Mouse (Mus musculus) testis, postnatal 10 days (tissue): ENCODE results near the gene Pde9a.

Experiments
- DNase-seq: peaks from one replicate; pipeline ENCODE4 v3.0.0; 2021; ENCODE audit warnings: low spot score

Gene Pde9a

DNA sequence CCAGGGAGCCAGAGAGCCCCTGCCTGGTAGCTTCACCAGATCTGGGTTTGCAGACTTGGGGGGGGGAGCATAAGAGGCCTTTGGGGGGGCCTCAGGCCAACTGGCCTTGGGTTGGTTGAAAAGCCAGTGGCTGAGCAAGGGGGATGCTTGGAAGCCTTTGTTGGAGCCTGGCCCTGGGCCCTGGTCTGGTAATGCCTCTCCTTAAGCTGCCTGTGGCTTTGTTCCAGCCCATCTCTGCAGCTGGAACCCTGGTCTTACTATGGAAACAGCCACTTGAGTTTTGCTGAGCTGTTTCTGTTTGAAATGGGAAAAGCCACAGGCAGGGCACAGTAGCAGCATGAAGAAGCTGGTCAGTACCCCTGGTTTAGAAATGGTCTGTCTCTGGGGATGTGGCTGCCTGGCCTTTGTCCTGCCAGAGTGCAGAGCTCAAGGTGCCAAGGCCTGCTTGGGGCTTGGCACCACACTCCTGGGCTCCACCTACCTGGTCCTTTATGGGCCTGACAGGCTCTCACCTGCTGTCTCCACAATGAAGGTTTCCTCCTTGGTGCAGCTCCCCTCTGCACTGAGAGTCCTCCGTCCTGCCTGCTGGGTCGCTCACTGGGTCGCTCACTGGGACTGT lies 3.5 kb downstream of the Pde9a start:
- no peak for DNase-seq

DNA sequence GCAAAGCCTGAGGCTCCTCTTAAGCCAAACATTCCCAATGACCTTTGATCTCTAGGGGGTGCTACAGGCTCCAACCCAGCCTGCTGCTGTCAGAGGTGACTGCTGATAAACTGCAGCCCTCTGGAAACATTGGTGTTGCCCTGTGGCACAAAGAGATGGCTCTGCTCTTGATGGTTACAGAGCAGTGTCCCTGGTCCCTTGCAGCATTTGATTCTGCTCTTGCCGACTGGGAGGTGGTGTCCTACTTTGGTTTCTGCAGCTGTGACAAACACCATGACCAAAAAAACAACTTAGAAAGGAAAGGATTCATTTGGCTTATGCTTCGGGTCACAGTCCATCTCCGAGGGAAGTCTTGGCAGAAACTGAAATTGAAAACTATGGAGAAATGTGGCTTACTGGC lies 5.5 kb downstream of the Pde9a start:
- DNase-seq = no peak

- no peak for DNase-seq
These were observed 6.0 kb downstream of the Pde9a start for GRCm38 (mm10) chr17:31392041-31392440.

- DNase-seq = no peak
These were observed 7.8 kb downstream of the Pde9a start for GRCm38 (mm10) chr17:31393811-31394210.

DNA sequence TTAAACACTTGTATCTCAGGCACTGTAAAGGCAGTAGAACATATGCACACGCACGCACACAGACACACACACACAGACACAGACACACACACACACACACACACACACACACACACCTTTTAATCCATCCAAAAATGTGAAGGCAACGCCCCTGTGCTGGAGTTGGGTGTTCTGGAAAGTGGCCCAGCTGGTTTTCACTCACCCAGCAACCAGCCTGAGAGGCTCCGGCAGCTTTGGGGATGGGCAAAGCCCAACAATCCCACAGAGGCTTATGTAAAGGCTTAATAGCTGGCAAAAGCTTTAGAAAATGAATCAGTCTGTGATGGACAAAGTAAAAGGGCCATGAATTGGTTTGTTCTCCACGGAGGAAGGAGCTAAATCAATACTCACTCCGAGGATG lies 14.3 kb downstream of the Pde9a start:
- DNase-seq = no peak

- DNase-seq = no peak
These were observed 15.2 kb downstream of the Pde9a start for GRCm38 (mm10) chr17:31401160-31401559.

GRCm38 (mm10) chr17:31402713-31403112 lies 16.7 kb downstream of the Pde9a start:
- no peak for DNase-seq

- DNase-seq = no peak
These were observed 19.8 kb downstream of the Pde9a start for GRCm38 (mm10) chr17:31405694-31406227.

DNA sequence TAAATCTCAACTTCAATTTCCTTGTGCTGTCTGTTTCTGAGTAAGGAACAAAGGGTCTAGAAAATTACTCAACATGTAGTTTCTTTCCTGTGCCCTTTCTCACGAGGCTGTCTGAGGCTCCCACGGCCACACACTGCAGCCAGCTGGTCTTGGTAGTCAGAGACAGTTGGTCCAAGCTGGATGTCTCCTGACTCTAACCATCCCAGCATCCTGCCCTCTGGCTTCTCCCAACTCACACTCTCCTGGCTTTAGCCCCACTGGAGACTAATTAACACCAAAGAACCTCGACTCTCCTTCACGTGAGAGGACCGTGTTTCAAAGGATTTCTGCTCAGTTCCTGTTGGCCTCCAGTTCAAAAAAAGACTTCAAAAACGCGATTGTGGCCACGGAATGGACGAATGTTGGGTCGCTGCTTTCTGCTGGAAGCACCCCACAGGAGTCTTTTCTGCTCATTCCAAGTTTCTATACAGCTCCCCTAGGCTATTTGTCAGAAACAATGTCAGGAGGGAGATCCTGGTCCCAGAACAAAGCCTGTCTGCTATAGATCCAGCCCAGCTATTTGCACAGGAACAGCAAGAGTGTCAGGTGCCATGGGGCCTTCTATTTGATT lies 23.8 kb downstream of the Pde9a start:
- no peak for DNase-seq

GRCm38 (mm10) chr17:31415258-31415657 lies 29.2 kb downstream of the Pde9a start:
- no peak for DNase-seq

- DNase-seq = no peak
These were observed 33.0 kb downstream of the Pde9a start for GRCm38 (mm10) chr17:31418804-31419597.

DNA sequence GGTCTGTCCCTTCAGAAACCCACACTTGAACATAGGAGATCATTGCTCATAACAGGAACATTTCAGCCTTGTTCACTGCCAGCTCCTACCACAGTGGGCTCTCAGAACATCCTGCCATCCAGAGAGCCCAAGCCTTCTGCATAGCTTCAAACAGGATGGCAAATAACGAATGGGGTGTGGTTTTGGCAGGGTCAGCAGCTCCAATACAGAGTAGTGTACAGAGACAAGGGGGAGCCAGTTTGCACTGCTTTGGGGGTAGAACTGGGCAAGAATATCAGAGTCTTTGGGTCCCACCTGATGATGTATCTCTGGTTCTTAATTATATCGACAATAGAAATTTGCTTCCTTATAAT lies 33.6 kb downstream of the Pde9a start:
- DNase-seq = no peak

DNA sequence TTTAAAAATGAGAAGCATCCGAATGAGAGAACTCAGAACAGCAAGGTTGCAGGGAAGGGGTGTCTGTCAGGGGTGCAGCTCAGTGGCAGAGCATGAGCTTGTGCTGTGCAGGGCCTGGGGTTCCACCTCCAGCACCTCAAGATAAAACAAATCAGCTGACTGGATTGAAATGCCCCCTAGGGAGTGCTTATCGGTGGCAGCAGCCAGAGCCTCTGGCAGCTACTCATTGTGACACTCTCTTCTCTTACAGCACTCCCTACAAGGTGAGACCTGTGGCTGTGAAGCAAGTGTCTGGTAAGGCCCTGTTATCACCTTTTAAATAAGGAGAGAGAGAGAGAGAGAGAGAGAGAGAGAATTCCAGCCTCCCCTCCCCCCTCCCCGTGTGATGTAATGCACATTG lies 34.0 kb downstream of the Pde9a start:
- DNase-seq = no peak

DNA sequence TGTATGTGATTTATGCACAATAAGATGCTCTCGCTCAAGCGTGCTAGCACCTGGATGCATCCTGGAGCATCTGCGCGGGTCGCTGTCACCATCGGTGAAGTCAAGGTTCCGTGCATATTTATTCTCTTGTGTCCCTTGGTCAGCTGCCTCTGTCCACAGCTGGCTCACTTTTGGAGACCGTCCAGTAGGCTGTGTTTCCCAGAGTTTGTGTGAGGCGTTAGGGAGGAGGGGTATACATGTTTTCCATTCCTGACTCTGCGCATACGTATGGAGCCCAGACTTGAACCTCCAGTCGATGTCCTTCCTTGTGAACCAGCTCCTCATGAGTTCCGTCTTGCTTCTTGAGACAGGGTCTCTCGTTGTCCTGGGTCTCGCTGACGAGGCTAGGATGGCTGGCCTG lies 34.6 kb downstream of the Pde9a start:
- DNase-seq = no peak

DNA sequence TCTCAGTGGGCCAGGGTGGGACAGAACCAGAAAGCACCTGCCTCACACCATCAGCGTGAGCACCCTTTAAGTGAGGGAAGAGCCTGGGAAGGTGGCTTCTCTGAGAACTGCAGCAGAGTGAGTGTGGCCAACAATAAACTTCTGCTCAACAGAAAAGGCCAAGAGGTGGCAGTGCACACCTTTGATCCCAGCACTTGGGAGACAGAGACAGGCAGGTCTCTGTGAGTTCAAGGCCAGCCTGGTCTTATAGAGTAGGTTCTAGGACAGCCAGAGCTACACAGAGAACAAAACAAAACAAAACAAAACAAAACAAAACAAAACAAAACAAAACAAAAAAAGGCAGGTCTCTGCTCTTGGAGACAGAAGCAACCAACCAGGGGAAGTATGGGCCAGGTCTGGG lies 36.4 kb downstream of the Pde9a start:
- no peak for DNase-seq

DNA sequence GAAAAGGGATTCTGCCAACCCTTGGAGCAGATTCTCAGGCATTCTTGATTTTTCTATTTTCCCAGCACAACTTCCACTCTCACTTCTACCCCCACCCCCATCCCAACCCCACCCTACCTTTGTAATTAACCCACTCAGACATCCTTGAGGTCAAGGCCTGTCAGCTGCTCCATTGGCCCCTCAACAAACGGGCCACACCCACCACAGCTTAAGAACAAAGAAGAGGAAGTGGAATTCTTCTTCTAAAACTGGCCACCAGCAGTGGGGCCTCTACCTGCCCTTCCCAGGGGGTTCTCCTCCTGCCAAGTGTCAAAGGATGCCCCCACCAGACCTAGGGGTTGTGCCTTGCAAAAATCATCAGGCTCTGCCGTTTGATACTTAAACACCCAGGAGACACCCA lies 37.0 kb downstream of the Pde9a start:
- DNase-seq = no peak

DNA sequence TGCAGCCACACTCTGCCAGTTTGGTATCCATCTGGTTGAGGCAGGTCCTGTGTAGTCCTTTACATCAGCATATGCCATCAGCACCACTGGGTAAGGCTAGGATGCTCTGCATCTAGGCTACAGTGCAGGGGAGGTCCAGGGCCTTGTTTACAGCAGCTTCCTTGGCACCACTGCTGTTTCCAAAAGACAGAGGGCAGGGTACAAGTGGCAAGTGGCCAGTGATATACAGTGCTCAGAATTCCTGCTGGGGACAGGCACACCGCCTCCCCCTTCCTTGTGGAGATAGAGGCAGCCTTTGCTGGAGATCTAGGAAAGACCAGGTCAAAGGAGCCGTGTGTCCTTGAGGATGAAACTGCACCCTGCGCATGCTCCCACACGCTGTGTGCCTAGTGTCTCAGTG lies 38.3 kb downstream of the Pde9a start:
- no peak for DNase-seq

GRCm38 (mm10) chr17:31424798-31425197 lies 38.8 kb downstream of the Pde9a start:
- no peak for DNase-seq

DNA sequence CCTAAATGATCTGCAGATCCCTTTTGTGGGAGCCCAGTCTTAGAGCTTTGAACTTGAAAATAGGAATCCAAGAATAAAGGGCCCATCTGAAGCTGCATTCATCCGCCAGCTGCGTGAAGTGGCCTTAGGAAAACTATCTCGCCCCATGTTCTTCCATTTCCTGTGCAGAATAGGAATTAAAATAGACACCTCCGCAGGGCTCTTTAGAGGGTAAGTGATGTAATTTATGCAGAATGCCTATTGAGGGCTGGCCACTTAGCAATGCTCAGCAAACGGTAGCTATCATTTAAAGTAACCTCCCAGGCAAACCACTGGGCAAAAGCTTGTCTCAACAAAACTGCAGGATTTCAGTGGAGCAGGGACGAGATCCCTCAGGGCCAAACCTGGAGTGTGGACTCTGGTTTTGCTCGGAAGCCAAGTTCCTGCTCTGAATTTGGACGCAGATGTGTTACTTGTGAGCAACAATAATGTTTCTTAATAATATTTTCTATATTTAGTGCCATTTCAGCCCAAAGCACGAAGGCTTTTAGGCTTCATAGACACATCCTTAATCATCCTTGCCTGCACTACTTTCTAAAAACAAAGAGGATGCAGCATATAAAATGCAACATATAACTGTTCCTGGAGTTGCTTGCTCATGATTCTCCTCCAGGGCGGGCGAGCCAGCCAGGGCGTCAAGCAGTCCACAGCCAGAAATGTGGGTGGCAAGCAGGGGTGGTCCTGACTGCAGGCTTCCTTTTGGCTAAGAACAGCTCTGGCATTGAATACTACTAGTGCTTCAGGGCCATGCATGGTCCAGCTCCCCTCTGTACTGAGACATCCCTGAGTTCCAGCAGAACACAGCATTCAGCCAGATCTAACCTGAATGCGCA lies 40.1 kb downstream of the Pde9a start:
- no peak for DNase-seq

GRCm38 (mm10) chr17:31429402-31429801 lies 43.4 kb downstream of the Pde9a start:
- DNase-seq = no peak

DNA sequence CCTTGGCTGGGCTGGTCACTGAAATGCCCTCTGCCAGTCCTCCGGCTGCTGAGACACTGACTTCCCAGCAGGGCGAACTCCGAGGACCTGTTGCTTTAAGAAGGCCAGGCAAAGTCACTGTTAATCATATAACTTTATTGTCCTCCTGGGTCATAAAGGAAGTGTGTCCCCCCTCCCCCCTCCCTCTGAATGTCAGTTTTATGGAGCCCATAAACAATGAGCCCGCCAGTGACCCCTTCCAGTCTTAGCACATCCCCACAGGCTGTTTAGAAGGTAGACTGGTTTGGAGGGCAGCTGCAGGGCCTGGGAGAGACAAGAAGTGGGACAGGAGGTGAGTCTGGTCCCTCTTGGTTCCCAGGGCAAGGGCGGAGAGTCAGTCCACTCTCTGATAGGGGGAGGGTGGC lies 46.9 kb downstream of the Pde9a start:
- no peak for DNase-seq

- no peak for DNase-seq
These were observed 47.5 kb downstream of the Pde9a start for GRCm38 (mm10) chr17:31433401-31433928.
